Mouse (Mus musculus): ENCODE measurements around the gene Ccdc167.

DNA sequence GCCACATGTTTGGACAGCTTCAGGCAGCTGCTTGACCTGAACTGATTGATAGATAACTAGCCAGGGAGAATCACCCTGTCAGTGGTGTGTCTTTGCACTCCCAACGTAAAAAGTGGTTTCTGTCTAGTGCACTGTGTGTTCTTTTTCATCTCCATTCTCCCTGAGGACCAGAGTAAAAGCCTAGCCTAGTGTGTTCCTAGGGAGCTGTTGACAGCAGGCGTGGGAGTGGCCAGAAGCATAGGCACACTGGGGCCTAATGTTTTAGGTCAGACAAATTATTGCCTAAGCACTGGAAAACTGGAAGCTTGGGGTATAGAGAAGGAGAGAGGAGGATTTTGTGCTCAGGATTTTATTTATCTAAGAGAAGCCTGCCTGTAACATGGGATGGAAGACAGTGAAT lies 33.7 kb downstream of the Ccdc167 start:
- no peak for TF ChIP-seq CTCF (IDR thresholded peaks at IDR 0.05; ENCODE audit: low read depth)
- no peak for TF ChIP-seq EP300 (IDR thresholded peaks at IDR 0.05; ENCODE audit: low read depth)

Data from liver, postnatal 0 days (tissue).